Mouse (Mus musculus): Measurements from ENCODE around the gene Gjc1. TPM values are rescaled to one million over a fixed set of nuclear protein-coding genes. Genes with fewer than 3 reads are reported as not detected.

The Gjc1 gene
- total RNA-seq (2021): 1 to 10 TPM; 4.4 to 6.4 TPM
- long read RNA-seq, experiment 1, partial matches to known transcripts: 0 of 4 reads
- long read RNA-seq, experiment 1, other reads (novel, unspliced or antisense): 1 of 4 reads
- long read RNA-seq, experiment 2, transcript Gjc1-201 (3 exons, 1,903 nt): major isoform, 6 of 12 reads
- long read RNA-seq, experiment 2, partial matches to known transcripts: 0 of 12 reads
- long read RNA-seq, experiment 2, other reads (novel, unspliced or antisense): 2 of 12 reads

DNA sequence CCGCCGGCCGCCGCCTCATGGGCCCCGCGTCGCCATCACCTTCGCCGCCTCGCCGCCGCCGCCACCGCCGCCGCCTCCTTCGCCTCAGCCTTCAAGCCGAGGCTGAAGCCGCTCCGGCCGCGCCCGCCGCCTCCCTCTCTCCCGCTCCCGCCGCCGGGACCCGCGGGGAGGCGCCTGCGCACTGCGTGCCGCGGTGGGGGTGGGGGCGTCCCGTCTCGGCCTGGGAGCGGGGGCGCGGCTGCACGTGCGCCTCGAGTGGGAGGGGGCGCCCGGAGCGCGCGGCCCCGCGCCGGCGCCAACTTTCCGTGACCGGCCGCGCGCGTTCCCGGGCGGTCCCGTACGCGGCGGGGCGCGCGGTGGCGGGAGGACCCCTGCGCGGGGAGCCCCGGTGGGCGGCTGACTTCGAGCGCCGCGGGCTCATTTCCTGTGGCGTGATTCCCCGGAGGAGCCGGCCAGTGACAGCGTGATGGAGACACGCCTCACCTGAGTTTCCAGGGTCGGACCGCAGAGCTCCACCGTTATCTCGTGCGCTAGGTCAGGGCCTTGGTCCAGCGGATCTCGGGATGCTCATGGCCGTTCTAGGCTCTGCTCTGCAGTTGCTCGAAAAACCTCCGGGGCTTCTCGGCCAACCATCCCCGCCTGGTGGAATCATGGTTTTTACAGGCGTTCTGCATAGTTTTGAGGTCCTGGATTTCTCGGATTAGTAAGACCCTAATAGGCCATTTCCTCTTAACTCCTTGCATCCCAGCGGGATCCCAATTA is at the start of gene Gjc1:
Gjc1 (minus strand) TSS at position 680 of the 762 bp plus-strand sequence.
- Histone ChIP-seq H3K4me3 (peak within 1 kb of the TSS; percentile 88), H3K27ac (peak within 1 kb of the TSS; percentile 89)
- TF ChIP-seq CTCF (IDR thresholded peaks at IDR 0.05): peak; percentile 33; the same call in 1 of the 2 replicates
- peak; percentile 82 for DNase-seq
- intact Hi-C loops (cut with DNase I): loop anchor here (2.0 kb wide), 1 partner anchor 44 kb away; no protein-coding TSS in a partner anchor

DNA sequence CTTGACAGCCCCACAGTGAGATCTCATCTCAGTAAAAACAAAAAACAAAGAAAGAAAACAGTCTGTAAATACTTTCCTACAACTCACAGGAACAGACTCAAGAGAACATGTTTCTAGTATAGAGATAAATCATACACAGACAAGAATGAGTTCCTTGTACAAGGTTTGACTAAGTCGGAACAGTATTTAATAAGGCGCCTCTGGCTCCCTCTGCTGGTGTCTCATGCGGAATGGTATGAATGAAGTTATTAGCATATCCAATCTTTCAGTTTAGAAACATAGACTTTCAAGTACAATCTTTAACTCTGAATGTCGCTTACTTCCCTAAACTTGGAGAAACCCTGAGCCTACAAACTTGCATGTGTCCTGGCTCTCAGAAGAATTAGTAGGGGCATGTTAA is 44.8 kb upstream of the Gjc1 start:
- TF ChIP-seq CTCF (IDR thresholded peaks at IDR 0.05): peak; percentile 77
- intact Hi-C loops (cut with DNase I): loop anchor here (1.0 kb wide), 1 partner anchor 90 kb away; no protein-coding TSS in a partner anchor
- Histone ChIP-seq H3K4me3 (no peak overlapping the region), H3K27ac (no peak overlapping the region)
- peak; percentile 74 for DNase-seq

DNA sequence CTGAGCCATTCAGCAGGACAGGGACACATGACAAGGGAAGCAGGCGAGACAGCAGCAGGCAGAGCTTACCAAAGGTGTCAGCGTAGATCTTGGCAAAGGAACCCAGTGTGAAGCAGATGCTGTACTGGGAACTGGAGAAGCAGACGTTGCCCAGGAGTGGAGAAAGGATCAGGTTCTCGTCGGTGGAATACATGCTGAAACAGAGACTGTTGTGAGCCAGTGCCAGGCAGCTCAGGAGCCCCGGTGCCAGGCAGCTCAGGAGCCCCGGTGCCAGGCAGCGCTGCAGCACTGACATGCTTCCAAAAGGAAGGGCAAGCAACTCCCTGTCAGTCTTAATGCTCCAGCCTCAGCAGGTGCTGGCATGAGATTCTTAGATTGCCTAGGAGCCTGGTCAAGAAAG is 40.4 kb upstream of the Gjc1 start:
- H3K27ac ChIP-seq: peak overlapping the region; percentile 50
- TF ChIP-seq CTCF (IDR thresholded peaks at IDR 0.05): no peak
- H3K4me3 ChIP-seq: no peak overlapping the region
- peak; percentile 85 for DNase-seq
- intact Hi-C loops (cut with DNase I): no loop called here

DNA sequence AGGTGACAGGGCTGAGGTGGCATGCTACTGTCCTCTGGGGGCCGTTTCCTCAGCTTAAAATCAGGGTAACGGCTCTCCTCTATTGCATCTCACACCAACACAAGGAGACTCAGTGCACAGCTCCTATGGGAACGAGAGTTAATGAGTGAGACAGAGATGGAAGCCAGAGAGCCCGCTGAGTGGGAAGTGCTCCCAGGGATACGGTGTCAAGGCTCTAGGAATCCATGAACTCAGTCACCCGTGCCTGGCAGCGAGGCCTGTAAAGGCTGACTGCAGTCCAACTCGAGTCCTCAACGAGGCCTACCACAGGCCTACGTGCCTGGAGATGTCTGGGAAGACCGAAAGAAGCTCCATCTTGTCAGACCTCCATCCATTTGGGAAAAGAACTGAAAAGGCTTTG is 39.5 kb upstream of the Gjc1 start:
- Histone ChIP-seq H3K27ac (peak overlapping the region; percentile 50), H3K4me3 (no peak overlapping the region)
- peak; percentile 69 for DNase-seq
- TF ChIP-seq CTCF (IDR thresholded peaks at IDR 0.05): no peak
- intact Hi-C loops (cut with DNase I): no loop called here

DNA sequence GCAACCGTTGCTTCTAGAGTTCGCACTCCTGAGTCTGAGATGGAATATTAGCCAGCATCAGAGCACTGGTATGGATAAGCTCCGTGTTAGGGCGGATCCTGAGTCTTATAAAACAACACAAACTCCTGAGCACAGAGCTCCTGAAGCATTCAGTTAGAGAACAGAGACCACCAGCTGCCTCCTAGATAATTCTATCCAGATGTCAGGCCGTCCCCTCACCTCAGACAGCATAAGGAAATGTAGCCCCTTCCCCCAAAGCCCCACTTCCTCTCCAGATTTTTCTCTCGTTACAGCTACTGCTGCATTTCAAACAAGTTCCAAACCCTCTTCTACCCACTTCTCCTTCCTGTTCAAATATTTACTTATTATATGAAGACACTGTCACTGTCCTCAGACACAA is 36.4 kb upstream of the Gjc1 start:
- DNase-seq: no peak
- intact Hi-C loops (cut with DNase I): no loop called here
- Histone ChIP-seq H3K27ac (no peak overlapping the region), H3K4me3 (no peak overlapping the region)
- TF ChIP-seq CTCF (IDR thresholded peaks at IDR 0.05): no peak

DNA sequence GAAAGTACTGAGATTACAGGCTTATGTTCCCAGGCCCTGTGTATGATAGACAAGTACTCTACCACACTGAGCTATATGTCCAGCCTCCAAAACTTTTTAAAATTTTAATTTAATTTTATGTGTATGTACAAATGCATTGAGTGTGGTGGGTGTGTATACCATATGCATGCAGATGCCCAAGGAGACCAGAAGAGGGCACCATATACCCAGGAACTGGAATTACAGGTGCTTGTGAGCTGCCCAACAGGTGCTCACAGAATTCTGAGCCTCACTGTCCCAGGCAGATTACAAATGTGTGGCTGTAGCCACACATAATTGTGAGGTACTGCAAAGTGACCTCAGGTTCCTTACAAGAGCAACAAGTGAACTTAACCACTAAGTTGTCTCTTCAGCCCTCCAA is 34.3 kb upstream of the Gjc1 start:
- no peak for DNase-seq
- no peak overlapping the region for H3K4me3 ChIP-seq
- no peak overlapping the region for H3K27ac ChIP-seq
- peak; percentile 52 for TF ChIP-seq CTCF (IDR thresholded peaks at IDR 0.05)
- intact Hi-C loops (cut with DNase I): no loop called here

DNA sequence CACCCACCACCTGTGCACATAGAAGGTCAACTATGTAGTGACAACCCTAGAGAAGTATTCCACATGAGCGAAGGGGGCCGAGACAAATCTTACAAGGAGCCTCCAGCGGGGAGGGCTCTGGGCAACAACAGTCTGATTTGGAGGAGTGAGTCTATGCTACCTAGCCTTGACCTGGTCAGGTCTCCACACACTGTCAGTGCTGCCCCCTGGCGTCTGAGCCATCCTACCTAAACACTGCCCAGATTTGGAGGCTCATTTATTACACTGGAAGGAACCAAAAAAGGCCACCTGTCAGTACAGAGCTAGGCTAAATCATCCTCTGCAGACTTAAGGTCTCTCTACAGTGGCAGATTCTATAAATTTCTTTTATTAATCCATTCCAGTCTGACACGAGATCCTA is 32.4 kb upstream of the Gjc1 start:
- DNase-seq: peak; percentile 86

DNA sequence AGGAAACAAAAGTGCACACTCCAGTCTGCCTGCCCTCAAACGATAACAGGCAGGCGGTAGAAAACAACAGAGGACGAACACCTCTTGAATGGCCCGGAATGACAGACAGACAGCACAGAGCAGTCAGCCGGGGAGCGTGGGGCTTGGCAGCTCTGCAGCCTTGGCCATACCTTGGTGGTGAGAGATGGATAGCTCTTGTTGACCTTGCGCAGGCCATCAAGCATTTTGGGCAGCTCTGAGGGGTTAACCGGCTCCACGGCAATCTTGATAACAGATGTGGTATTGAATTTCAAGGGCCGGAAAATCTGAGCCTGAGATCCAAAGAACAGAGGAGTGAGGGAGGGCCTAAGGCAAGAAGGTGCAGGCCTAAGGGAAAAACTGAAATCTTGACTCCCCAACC is 26.4 kb upstream of the Gjc1 start:
- Histone ChIP-seq H3K27ac (no peak overlapping the region), H3K4me3 (no peak overlapping the region)
- TF ChIP-seq CTCF (IDR thresholded peaks at IDR 0.05): no peak
- intact Hi-C loops (cut with DNase I): no loop called here
- DNase-seq: no peak

More for the DNA sequence above, 32.4 kb upstream of the Gjc1 start:
- no peak overlapping the region for H3K27ac ChIP-seq
- H3K4me3 ChIP-seq: no peak overlapping the region
- TF ChIP-seq CTCF (IDR thresholded peaks at IDR 0.05): peak; percentile 78
- intact Hi-C loops (cut with DNase I): loop anchor here (1.0 kb wide), 2 partner anchors 74 to 78 kb away; no protein-coding TSS in a partner anchor

DNA sequence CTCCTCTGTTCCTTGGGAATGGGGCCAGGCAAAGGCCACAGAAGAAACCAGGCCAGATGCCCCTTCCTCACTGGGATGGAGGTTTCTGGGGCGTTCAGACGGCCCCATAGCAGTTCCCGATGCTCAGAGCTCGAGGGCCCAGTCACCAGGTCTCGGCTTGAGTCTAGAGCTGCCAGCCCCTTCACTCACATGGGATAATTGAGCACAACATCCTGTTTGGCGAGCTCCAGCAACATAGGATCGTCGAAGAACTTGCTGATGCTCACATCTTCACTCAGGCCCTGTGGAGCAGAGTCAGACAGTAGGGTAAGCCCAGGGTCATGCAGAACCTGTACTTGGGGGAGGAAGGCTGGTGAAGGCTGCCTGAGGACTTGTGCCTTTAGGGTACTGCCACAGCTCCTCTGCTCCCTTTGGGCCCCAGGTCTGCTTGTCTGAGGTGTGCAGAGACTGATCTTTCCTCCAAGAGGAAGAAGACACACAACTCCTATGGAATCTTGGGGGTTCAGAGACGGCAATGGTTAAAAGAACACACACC is 19.2 kb upstream of the Gjc1 start:
- H3K27ac ChIP-seq: peak overlapping the region; percentile 69
- no peak for TF ChIP-seq CTCF (IDR thresholded peaks at IDR 0.05)

DNA sequence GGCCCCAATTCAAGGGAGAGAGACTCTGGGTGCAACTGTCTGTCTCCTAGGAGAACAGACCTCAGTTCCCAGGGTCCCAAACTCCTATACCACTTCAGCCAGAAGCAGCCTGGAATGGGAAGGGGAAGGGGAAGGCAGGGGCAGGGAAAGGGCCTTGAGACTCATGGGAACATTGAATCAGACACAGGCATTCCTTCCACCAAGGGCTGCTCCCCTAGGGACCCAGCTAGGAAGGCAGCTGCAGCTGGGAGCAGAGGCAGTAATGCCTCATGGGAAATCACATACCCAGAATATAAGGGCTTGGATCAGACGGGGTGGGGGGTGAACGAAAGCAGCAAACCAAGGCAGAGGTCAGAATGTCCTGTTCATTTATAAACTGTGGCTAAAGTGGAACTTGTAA is 18.6 kb upstream of the Gjc1 start:
- Histone ChIP-seq H3K4me3 (no peak overlapping the region; the same call in 1 of the 2 replicates), H3K27ac (peak overlapping the region; percentile 72)
- peak; percentile 52 for DNase-seq
- intact Hi-C loops (cut with DNase I): no loop called here
- TF ChIP-seq CTCF (IDR thresholded peaks at IDR 0.05): no peak

More for the DNA sequence above, 19.2 kb upstream of the Gjc1 start:
- peak overlapping the region; percentile 40 for H3K4me3 ChIP-seq
- intact Hi-C loops (cut with DNase I): no loop called here
- no peak for DNase-seq

DNA sequence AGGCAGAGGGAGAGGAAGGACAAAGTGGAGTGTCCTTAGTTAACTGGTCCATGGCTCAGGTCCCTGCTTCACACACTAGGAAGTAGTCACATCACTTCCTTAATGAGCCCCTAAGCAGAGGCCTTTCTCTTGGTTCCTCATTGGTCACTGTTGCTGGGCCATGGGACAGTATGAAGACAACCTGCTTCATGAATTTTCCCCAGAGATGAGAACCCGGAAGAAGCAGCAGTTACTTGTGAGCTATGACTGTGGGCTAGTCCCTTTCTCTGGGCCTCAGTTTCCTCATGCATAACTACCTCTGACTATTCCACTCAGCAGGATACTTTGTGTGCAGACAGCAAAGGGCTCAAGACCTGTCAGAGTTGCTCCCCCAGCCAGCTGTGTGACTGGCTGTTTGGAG is 17.9 kb upstream of the Gjc1 start:
- no peak for DNase-seq
- peak overlapping the region; percentile 72 for H3K27ac ChIP-seq
- intact Hi-C loops (cut with DNase I): no loop called here
- TF ChIP-seq CTCF (IDR thresholded peaks at IDR 0.05): no peak
- peak overlapping the region; percentile 29 for H3K4me3 ChIP-seq

DNA sequence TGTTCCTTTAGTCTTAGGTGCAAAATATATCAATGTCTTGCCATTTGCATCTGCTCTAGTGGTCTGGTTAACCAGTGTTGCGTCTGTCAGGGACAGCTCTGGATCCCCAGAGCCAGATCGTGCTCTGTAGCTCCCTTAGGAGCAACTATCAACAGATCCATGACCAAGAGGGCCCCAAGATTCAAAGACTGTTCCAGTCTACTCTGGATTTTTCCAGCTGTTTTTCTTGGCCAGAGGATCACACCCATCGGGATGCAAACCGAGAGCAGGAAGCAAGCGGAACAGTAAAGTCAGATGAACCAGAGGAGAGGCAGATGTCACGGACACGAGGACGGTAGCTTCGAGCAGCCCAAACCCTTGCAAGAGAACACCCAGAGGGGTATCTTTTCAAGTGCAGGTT is 16.6 kb upstream of the Gjc1 start:
- DNase-seq: no peak
- intact Hi-C loops (cut with DNase I): no loop called here
- H3K27ac ChIP-seq: peak overlapping the region; percentile 72
- no peak for TF ChIP-seq CTCF (IDR thresholded peaks at IDR 0.05)
- peak overlapping the region; percentile 29 for H3K4me3 ChIP-seq

DNA sequence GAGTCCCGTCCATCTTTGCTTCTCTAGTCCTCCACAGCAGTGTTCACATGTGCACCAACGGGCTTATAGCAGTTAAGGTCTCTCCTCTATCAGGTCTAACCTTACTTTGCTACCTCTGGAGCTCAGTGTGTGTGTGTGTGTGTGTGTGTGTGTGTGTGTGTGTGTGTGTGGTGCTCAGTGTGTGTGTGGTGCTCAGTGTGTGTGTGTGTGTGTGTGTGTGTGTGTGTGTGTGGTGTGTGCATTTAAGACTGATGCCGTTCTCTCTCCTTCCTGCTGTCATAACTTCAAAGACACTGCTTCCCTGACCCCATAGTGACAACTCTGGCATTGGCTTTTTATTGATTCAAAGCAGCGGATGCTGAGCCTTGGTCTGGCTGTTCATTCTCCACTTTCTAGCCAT is 16.0 kb upstream of the Gjc1 start, which contains the start of gene Higd1b:
Higd1b (plus strand) TSS at position 301 of the 400 bp plus-strand sequence.
- peak within 1 kb of the TSS; percentile 29 for H3K4me3 ChIP-seq

More for the DNA sequence above, 16.0 kb upstream of the Gjc1 start, which contains the start of gene Higd1b:
- peak within 1 kb of the TSS; percentile 72 for H3K27ac ChIP-seq
- TF ChIP-seq CTCF (IDR thresholded peaks at IDR 0.05): no peak
- intact Hi-C loops (cut with DNase I): no loop called here
- DNase-seq: no peak

Measured in gastrocnemius, adult 2 months (tissue).